Mouse (Mus musculus) embryonic facial prominence, embryonic 11.5 days (tissue): ENCODE data around the gene Kif26b. TPM values are rescaled to one million over a fixed set of nuclear protein-coding genes. Genes with fewer than 3 reads are reported as not detected.
A peak's percentile ranks its signal among the peaks of the same experiment; 100 is the strongest.

Source experiments
- ATAC-seq: fragments of 200-750 bp; cut with Nextera tagmentation; replicated peaks from 2 replicates; pipeline ENCODE4 v1.8.0; 2017; ENCODE audit warnings: low read depth; ENCODE audit not compliant: insufficient number of reproducible peaks, low FRiP score, low TSS enrichment
- DNase-seq: peaks from one replicate; pipeline ENCODE4 v3.0.0-alpha.2; 2015; ENCODE audit warnings: low spot score
- H3K27ac ChIP-seq: fragments of 300-500 bp; sonication (generic); replicated peaks from 2 replicates; pipeline ENCODE4 v1.5.1; 2014; ENCODE audit warnings: mild to moderate bottlenecking, low read depth, low read length, control low read depth
- H3K27me3 ChIP-seq: fragments of 300-500 bp; sonication (generic); 2 replicates; pipeline ENCODE4 v1.6.1; 2014; ENCODE audit warnings: mild to moderate bottlenecking, low read length, moderate library complexity, mixed read lengths; ENCODE audit not compliant: control insufficient read depth, insufficient read depth
- H3K36me3 ChIP-seq: fragments of 300-500 bp; sonication (generic); replicated peaks from 2 replicates; pipeline ENCODE4 v1.6.1; 2014; ENCODE audit warnings: low read depth, mild to moderate bottlenecking, low read length, moderate library complexity, mixed read lengths; ENCODE audit not compliant: control insufficient read depth, insufficient read depth
- H3K4me1 ChIP-seq: fragments of 300-500 bp; sonication (generic); 2 replicates; pipeline ENCODE4 v1.6.1; 2014; ENCODE audit warnings: low read length, mixed read lengths; ENCODE audit not compliant: control insufficient read depth, insufficient read depth
- H3K4me2 ChIP-seq: fragments of 300-500 bp; sonication (generic); 2 replicates; pipeline ENCODE4 v1.6.1; 2014; ENCODE audit warnings: low read depth, mild to moderate bottlenecking, control low read depth, low read length, moderate library complexity
- H3K4me3 ChIP-seq: fragments of 300-500 bp; sonication (generic); 2 replicates; pipeline ENCODE4 v1.5.1; 2014; ENCODE audit warnings: low read depth, low read length, control low read depth
- H3K9ac ChIP-seq: fragments of 300-500 bp; sonication (generic); replicated peaks from 2 replicates; pipeline ENCODE4 v1.6.1; 2014; ENCODE audit warnings: mild to moderate bottlenecking, control low read depth, low read length
- H3K9me3 ChIP-seq: fragments of 300-500 bp; sonication (generic); replicated peaks from 2 replicates; pipeline ENCODE4 v1.6.1; 2016; ENCODE audit warnings: mild to moderate bottlenecking, low read length, inconsistent platforms, mixed read lengths; ENCODE audit not compliant: control insufficient read depth
- WGBS: fragments of 180-500 bp; shearing (Covaris S2); extraction: QIAGEN DNeasy Blood & Tissue Kit; methylation state at CpG from one replicate; pipeline ENCODE4 v1.1.7; 2014; 5-methylcytosine and 5-hydroxymethylcytosine counted together
- polyA plus RNA-seq: library from polyadenylated mRNA; unstranded; fragments of >200 nt; fragmentation: Nextera tagmentation; extraction: Ambion mirVana; gene quantifications from 2 replicates; pipeline ENCODE4 v1.2.1, GENCODE M21; 2014

Kif26b gene
- polyA plus RNA-seq, 1 experiment from 2014 or later, result 12.3 TPM

DNA sequence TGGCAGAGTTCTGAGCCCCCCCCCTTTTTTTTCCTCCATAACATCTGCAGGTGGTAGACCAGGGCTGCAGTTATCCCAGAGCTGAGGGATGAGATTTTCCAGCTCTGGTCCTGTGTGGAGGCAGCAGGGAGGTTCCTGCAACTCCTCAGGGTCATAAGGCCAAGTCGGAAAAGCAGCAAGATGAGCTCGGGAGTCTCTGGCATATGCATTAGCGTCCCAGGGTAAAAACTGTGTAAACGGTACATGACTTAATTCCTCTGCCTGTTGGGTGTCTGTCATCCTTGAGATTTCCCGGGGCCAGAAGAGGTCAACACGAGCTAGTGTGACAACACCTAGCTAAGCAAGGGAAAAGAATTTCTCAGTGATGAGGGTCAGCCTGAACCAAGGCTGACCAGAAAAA lies 111.0 kb downstream of the Kif26b start:
- Histone ChIP-seq H3K9ac (no peak overlapping the region), H3K4me3 (no peak overlapping the region), H3K9me3 (no peaks in the 10 kb centered on the region), H3K4me1 (no peaks in the 10 kb centered on the region), H3K27ac (no peak overlapping the region), H3K27me3 (no peaks in the 10 kb centered on the region), H3K36me3 (no peaks in the 10 kb centered on the region), H3K4me2 (no peak overlapping the region)
- WGBS, result 44% methylated on average over 6 of the region's 6 CpGs
- no peak for DNase-seq
- no peak for ATAC-seq

DNA sequence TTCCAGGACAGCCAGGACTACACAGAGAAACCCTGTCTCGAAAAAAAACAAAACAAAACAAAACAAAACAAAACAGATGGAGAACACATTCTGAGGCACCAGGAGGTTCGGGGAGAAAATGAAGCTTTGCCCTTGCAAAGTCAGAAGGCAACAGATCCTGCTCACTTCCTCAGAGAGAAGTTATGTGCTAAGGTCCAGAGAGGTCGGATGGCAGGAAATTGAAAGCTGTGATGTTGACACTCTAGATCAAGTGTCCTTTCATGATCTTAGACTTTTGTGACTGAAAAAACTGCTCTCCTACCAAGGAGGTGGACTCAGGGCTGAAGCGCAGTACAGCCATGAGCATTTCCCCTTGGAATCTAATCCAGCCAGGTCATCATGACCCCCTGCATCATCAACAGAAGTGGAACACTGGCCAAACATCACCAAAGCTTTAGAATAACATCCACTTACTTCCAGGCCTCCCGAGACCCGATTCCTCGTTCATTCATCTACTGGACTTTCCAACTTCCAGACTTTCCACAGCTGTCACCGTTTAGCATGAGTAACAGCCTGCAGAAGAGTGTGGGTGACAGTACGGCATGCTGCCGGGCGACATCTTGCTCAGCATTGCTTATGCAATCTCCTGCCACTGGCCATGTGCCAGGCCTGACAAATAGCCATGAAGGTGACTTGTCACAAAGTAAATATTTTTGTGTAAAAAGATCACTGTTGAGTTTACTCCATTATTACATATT lies 112.0 kb downstream of the Kif26b start:
- no peaks in the 10 kb centered on the region for H3K9me3 ChIP-seq
- H3K9ac ChIP-seq, result no peak overlapping the region
- no peak overlapping the region for H3K27ac ChIP-seq
- ATAC-seq, result no peak
- WGBS, result 53% methylated on average over 11 of the region's 11 CpGs
- DNase-seq, result no peak
- H3K4me3 ChIP-seq, result no peak overlapping the region
- no peaks in the 10 kb centered on the region for H3K27me3 ChIP-seq
- H3K4me2 ChIP-seq, result no peak overlapping the region
- H3K4me1 ChIP-seq, result no peaks in the 10 kb centered on the region
- H3K36me3 ChIP-seq, result no peaks in the 10 kb centered on the region

DNA sequence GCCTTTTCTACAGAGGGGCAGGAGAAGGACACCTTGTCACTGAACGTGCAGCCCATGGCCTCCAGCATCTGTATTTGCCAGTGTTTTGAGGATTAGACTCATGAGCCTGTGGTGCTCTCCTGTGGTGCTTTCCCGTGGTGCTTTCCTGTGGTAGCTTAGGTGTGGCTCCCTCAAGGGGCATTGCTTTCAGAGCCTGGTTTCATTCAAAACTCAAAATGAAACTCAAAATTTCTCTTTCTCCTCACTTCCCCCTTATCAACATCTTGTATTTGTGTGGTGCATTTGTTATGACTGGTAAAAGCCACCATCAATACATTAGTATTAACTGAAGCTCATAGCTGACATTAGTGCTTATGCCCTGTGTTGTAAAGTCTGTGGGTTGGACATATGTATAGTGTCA lies 112.9 kb downstream of the Kif26b start:
- 82% methylated on average over 2 of the region's 2 CpGs for WGBS
- Histone ChIP-seq H3K27me3 (no peaks in the 10 kb centered on the region), H3K27ac (no peak overlapping the region), H3K36me3 (no peaks in the 10 kb centered on the region), H3K9ac (no peak overlapping the region), H3K4me1 (no peaks in the 10 kb centered on the region), H3K4me2 (no peak overlapping the region), H3K9me3 (no peaks in the 10 kb centered on the region), H3K4me3 (no peak overlapping the region)
- ATAC-seq, result no peak
- no peak for DNase-seq

DNA sequence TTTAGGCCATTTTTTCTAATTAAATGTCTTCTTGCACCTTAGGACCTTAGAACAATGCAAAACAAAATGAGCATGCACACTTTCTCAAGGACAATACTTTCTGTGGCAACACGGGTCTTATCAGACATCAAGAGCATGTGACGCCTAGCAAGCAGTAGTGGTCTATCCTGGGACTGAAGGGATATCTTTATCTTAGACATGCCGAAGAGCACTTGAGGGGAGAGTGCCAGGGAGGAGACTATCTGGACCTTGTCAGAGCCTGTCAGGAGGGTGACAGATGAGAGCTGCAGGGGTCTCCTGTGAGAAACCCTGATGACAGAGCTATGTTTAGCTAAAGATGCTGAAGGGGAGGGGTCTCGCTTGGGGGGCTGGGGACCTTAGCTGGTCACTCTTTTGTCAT lies 116.0 kb downstream of the Kif26b start:
- no peak for DNase-seq
- Histone ChIP-seq H3K9ac (no peak overlapping the region), H3K4me1 (no peaks in the 10 kb centered on the region), H3K36me3 (no peaks in the 10 kb centered on the region), H3K27ac (no peak overlapping the region), H3K4me3 (no peak overlapping the region), H3K27me3 (no peaks in the 10 kb centered on the region), H3K4me2 (no peak overlapping the region), H3K9me3 (no peaks in the 10 kb centered on the region)
- no peak for ATAC-seq
- 77% methylated on average over 4 of the region's 4 CpGs for WGBS

DNA sequence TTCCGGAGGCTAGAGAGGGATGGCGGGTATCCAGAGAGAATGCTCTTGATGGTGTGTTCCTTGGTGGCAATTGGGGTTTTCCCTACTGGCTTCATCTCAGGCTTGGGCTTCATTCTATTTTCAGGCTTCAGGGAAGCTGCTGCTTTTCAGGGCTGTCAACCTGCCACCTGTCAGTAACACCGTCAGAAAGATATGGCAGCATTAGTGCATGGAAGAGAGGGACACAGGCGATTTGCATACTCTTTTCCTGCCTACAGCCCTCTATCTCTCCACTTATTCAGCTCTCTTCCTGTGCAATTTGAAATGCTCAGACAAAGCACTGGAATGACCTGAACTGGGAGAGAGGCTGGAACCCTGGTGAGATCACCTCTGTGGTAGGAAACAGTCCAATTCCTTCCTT lies 117.7 kb downstream of the Kif26b start:
- whole genome bisulfite sequencing, result 77% methylated on average over 4 of the region's 4 CpGs
- H3K27me3 ChIP-seq, result no peaks in the 10 kb centered on the region
- H3K9me3 ChIP-seq, result no peaks in the 10 kb centered on the region
- no peak for ATAC-seq
- H3K27ac ChIP-seq, result no peak overlapping the region
- no peak overlapping the region for H3K4me3 ChIP-seq
- H3K4me2 ChIP-seq, result no peak overlapping the region
- no peak overlapping the region for H3K9ac ChIP-seq
- H3K4me1 ChIP-seq, result no peaks in the 10 kb centered on the region
- DNase-seq, result no peak
- H3K36me3 ChIP-seq, result no peaks in the 10 kb centered on the region

DNA sequence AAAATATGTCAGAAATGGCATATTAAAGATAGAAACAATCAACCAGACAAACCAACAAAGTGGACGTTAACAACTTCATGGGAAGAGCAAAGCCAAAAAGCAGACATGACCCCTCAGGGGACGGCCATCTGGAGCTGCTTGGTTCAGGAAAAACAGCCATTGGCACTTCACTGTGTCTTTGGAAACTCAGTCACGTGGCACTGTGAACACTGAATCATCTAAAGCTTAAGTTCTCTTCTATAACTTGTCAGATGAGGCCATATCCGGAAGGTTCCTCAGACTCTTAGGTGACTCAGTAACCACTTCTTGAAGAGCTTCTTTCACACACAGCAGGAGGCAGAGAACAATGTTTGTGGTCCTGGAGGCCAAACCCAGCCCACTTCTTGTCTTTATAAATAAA lies 126.6 kb downstream of the Kif26b start:
- Histone ChIP-seq H3K9ac (no peak overlapping the region), H3K4me2 (no peak overlapping the region), H3K27ac (no peak overlapping the region), H3K27me3 (no peaks in the 10 kb centered on the region), H3K4me3 (no peak overlapping the region), H3K4me1 (no peaks in the 10 kb centered on the region), H3K9me3 (no peaks in the 10 kb centered on the region), H3K36me3 (no peaks in the 10 kb centered on the region)
- WGBS, result 79% methylated on average over 4 of the region's 4 CpGs
- no peak for ATAC-seq
- DNase-seq, result no peak

DNA sequence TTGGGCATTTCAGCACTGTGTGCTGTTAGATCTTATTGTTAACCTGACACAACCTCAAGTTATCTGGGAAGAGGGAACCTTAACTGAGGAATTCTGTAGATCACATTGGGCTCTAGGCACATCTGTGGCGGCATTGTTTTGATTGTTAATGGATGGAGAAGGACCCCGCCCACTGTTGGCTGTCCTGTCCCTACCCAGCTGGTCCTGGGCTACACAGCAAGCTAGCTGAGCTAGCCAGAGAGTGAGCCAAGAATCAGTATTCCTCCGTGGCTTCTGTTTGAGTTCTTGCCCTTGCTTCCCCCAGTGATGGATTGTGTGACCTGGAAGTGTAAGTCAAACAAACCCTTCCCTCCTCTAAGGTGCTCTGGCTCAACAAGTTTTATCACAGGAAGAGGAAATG lies 132.1 kb downstream of the Kif26b start:
- H3K27me3 ChIP-seq, result no peaks in the 10 kb centered on the region
- DNase-seq, result peak; percentile 23
- no peak overlapping the region for H3K27ac ChIP-seq
- no peak overlapping the region for H3K9ac ChIP-seq
- H3K4me3 ChIP-seq, result no peak overlapping the region
- no peaks in the 10 kb centered on the region; the same call in 1 of the 2 replicates for H3K4me1 ChIP-seq
- ATAC-seq, result no peak
- H3K36me3 ChIP-seq, result no peaks in the 10 kb centered on the region
- H3K4me2 ChIP-seq, result no peak overlapping the region
- no peaks in the 10 kb centered on the region for H3K9me3 ChIP-seq
- WGBS, result 53% methylated on average over 3 of the region's 3 CpGs

DNA sequence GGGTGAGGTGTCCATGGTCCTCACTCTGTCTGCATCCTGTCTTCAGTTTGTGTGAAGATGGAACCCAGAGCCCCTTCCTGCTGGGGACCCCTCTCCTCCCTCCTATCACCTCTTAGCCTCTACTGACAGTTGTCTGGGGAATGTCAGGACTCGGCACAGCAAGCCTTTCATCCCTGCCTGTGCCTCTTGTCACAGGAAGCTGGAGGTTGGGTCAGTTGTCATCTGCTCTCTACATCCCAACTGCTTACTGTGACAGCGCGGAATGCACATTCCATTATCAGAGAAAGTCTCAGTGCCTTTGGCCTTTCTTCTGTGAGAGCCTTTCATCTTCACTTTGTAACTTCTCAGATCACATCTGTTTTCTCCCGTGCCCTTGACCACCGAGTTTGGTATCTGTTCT lies 132.6 kb downstream of the Kif26b start:
- Histone ChIP-seq H3K36me3 (no peaks in the 10 kb centered on the region), H3K9ac (no peak overlapping the region), H3K27ac (no peak overlapping the region), H3K4me1 (no peaks in the 10 kb centered on the region; the same call in 1 of the 2 replicates), H3K9me3 (no peaks in the 10 kb centered on the region), H3K4me3 (no peak overlapping the region), H3K27me3 (no peaks in the 10 kb centered on the region), H3K4me2 (no peak overlapping the region)
- ATAC-seq, result no peak
- no peak for DNase-seq
- WGBS, result 31% methylated on average over 5 of the region's 5 CpGs
